Mouse (Mus musculus) spleen, postnatal 14 days (tissue): ENCODE data around the gene Fbln1.

ENCODE experiments used
- DNase-seq, 2 experiments: peaks; one replicate each; pipeline ENCODE4 v3.0.0; 2021 to 2022; ENCODE audit warnings: low spot score in 2 of 2

Gene Fbln1

DNA sequence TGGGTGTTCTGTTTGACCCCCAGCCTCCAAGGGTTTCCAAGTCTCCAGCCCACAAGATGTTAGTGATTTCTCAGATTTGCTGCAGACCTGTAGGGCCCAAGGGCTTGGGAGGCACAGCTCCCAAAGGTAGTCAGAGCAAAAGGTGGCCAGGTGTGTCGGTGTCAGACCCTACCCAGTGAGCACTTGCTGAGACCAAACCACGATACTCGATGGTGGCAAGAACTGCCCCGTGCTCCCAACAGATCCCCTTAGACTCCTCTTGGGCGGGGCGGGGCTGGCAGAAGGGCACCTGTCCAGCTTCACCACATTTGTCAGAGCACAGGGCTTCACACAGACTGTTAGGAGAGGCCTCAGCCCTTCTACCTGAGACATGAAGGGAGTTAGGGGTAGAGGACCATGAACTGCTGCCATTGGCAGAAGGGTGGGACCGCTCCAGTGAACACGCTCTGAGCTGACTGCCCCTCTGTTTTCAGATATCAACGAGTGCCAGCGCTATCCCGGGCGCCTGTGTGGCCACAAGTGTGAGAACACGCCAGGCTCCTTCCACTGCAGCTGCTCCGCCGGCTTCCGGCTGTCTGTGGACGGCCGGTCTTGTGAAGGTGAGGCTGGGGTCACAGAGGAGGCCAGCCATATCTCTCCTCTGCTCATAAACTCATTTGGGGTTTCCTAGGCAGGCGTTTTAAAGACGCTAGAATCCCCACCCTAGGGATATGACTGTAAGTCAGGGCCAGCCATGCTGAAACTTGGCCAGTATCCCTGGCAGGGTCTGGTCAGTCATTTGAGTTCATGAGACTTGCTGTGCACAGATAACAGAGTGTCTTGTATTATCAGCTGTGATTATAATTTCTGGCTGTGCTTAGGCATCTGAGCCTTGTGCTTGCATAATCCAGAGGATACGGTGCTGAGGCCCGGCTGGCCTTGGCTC, 33.3 kb downstream of the Fbln1 start:
- DNase-seq: no peak

DNA sequence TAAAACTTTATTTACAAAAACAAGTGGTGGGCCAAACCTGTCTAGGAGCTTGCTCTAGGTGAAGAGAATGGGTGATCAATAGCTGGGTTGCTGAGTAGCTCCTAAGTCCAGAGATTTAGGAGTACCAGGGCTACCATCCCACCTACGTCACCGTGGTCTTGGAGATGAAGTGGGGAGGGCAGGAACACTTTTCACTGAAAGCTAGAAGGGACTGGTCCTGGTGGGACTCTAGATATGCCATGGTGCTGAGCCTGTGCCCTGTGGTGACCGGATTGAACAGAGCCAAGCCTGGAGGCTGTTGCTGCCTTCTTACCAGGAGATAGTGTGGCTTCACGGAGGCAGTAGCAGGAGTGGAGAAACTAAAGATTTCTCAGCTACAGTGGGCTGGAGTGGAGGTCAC, 34.3 kb downstream of the Fbln1 start:
- no peak for DNase-seq

DNA sequence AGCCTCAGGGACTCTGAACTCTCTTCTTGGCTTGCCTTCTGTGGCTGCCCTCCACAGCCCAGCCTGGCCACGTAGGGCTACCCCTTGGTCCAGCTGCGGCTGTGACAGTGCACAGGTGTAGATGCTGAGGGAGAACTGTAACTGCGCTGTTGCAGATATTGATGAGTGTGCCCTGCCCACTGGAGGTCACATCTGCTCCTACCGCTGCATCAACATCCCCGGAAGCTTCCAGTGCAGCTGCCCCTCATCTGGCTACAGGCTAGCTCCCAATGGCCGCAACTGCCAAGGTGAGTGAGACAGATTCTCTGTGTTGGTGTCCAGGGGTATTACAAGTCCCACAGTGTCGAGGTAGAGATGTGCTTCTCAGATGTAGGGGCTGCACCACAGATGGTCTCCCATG, 36.1 kb downstream of the Fbln1 start:
- DNase-seq: no peak

DNA sequence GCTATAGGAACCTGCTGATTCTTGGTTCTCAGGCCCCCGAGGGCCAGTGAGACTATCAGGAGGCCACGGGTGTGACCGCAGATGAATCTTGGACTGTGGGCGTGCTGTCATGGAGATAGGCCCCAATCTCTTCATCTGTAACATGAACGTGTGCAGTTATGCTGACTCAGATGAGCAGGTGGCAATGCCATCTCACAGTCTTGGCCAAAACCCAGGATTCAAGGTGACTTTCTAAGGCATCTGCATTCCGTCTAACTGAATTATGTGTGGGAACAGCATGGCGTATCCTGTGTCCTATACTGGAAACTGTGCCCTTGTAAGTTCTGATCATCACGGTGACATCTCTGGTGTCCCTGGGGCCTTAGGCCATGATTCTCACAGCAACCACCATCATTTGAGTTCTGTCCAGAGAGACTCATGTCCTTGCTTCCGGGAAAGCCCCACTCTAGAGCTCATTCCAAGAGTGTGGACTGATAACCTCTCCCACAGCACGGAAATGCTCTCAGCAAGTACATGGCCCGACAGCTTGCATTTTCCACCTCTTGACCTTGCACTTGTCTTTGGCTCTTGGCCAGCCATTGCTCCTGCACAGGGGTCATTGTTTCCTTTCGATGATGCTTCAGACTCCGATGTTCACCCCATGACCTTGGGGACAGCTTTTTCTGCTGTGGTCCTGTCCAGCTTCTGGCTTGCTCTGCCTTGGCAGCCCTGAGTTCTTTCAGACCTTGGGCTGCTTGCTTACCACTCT, 38.8 kb downstream of the Fbln1 start:
- DNase-seq: no peak

DNA sequence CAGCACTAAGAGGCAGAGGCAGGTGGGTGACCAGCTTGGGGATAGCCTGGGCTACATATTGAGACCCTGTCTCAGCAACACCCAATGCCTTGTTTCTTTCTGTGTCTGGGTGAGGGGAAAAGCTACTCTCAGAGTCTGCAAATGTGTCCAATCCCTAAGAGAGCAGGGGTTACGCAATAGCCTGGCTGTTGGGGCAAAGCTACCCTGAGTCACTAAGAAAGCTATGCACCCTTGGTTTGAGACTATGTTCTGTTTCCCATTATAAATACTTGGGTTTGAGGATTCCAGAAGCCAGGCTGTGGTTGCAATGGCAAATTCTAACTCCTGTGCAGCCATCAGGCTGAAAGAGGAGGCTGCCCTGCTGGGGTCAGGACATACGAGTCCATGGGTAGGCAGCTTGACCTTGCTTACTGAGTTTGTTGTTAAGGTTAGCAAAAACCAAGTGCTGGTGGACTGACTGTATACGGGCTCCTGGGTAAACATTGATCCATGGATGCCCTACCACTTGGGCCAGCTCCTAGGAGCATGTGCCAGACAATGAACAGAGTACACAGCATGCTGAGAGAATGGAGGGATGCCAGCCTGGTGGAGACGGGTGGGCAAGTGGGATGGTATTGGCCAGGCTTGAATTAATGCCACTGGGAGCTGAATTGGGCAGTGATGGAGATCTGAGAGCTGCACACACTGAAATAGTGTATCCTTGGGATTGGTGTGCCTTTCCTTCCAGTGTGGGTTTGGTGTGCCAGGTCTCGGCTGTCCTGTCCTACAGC, 39.7 kb downstream of the Fbln1 start:
- DNase-seq: no peak

DNA sequence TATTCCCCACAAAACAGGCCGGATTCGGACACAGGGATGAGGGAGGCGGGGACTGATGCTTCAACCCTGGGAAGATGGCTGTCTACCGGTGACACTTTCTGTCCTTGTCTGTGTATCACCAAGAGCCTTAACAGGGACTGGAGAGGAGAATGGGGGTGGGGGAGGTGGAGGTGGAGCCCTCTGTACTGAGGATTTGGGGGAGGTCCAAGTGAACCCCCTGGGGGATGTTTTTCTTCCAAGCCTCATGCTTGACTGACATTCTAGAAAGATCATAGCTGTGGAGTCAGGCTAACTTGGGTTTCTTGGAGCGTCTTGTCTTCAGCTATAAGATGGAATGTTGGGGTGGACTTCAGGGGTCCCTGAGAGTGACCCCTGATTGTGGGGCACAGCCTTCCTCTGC, 40.3 kb downstream of the Fbln1 start:
- DNase-seq: no peak

DNA sequence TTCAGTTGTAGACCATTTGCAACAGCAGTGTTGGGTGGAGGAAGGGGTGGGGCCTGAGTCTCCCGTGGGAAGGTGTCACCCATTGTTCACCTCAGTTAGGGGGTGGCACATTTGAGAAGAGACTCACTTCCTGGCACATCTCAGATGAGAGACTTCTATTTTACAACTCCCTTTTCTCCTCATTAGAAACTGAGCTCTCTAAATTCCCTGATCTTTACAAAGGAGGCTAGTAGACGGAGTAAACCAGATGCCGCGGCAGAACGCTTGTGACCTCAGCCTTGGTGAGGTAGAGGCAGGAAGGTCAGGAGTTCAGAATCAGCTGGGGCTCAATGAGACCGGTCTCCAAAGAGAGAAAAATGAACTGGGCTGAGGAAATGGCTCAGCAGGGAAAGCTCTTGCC, 41.2 kb downstream of the Fbln1 start:
- no peak for DNase-seq

DNA sequence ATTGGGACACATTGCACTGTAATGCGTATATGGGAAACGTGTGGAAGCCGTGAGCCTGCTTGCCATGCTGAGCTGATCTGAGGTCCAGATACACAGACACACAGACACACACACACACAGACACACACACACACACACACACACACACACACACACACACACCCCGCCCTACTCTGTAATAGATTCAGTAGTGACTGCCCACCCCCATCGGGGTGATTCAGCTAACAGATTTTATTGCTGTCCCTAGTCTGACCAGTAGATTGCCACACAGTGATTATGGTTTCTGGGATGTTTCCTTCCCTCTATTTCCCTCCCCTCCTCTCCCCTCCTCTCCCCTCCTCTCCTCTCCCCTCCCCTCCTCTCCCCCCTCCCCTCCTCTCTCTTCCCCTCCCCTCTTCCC, 42.6 kb downstream of the Fbln1 start:
- DNase-seq: no peak

DNA sequence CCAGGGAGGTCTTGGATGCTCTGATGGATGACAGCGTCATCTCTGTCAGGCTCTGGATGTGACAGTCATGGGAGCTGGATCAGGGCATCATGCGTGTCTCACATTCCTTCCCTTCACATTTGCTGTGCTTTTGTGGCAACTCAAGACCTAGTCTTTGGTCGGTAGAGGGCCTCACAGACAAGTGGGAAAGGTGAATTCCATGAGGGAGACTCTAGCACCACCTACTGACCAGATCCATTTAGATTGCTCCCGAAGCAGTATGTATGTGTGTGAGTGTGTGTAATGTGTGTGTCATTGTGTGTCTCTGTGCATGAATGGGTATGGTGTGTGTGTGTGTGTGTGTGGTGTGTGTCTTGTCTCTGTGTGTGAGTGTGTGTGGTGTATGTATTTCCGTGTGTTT, 43.5 kb downstream of the Fbln1 start:
- no peak for DNase-seq

DNA sequence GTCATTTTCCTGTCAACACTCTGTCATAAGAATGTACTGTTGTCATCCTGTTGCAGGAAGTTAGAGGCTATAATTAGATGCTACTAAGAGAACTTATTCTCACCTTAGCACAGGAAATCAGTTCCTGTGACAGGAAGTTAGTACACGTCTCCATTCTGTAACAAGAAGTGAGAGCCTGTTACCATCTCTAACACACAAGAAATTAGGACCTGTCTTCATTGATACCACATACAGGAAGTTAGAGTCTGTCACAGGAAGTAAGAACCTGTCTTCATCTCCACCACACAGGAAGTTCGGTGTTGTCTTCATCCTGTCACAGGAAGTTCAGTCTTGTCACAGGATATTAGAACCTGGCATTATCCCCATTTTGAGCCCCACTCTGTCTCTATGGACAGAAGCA, 44.7 kb downstream of the Fbln1 start:
- DNase-seq: no peak

DNA sequence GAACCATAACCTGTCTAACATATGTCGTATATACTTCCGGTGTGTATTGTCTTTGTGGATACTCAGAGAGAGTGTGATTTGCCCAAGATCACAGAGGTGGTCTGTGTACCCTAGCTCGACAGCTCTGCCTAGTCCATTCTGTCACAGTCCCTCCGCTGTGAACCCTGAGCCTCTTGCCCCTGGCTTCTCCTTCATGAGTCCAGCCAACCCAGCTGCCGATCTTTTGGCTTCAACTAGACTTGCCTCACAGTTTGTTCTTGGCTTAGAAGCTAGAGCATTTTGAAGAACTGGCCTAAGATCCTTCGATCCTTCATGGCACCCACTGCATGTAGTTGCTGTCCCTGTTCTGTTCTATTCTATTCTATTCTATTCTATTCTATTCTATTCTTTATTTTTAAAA, 46.7 kb downstream of the Fbln1 start:
- no peak for DNase-seq

DNA sequence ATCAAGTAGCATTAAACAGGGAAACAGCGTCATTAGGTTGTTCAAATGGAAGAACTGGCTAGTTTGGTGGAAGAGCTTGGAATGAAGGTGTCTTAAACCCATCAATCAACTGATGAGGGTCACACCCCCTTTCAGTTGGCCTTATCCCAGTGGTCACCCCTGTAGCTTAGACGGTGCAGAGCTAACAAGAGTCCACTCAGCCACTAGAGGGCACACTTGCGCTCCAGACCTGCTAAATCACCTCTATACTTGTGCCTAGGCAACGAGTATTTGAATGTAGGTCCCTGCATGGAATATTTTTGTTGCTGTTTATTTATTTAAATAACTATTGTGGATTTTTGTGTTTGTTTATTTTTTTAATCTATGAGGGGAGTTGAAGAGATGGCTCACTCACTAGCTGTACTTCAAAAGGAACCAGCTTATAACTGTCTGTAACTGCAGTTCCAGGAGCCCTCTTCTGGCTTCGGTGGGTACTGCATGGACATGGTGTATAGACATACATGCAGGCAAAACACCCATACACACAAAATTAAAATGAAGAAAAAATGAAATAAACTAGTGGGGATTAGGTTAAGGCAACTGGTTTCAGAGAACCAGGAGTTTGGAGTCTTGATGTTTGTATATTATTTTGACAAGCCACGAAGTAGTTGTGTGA, 52.2 kb downstream of the Fbln1 start:
- DNase-seq: peak in 1 of 2 experiments; percentile 50

DNA sequence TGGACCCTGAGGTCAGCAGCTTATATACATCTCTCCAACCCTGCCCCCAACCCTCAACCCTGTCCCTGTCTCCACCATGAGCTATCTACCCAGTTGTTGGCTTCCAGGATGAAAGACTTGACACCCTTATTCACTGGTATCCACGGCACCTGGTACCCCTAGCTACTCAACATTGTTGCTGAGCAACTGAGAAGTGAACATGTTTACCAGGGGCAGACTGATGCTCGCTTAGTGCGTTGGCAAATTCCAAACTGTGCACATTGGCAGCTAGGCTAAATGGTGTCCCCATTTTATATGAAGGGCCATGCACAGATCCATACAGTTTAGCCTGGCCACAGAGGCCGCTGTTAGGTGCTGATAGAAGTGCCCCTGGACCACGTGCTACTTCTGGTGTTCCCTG, 57.1 kb downstream of the Fbln1 start:
- no peak for DNase-seq

DNA sequence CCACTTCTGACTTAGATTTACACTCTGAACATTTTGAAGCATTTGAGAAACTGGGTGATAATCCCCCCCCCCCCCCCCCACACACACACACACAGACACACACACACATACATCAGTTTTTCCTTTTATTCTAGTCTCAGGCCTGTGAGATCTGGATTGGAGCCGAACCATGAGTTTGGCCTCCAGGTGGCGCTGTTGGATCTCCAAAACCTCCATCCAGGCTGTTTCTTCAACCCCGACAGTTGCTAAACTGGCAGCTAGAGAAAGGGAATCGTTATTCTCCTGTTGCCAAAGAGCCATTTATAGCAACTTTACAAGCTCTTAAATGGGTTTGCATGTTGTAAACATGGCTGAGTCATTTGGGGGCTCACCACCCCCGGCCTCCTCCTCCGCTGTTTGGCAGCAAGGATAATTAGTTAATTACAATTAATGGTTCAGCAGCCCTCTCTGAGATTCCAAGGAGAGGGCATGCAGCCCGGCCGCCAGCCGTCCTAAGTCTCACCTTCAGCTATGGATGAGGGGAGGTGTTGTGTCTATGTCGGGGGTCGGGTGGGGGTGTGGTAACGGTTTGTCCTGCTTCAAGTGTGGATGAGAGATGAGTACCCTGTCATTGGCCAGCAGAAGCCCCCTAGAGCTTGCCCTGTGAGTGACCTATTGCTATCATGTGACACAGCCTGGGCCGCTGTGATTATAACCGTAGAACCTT, 61.1 kb downstream of the Fbln1 start:
- DNase-seq: peak in 1 of 2 experiments; percentile 51

DNA sequence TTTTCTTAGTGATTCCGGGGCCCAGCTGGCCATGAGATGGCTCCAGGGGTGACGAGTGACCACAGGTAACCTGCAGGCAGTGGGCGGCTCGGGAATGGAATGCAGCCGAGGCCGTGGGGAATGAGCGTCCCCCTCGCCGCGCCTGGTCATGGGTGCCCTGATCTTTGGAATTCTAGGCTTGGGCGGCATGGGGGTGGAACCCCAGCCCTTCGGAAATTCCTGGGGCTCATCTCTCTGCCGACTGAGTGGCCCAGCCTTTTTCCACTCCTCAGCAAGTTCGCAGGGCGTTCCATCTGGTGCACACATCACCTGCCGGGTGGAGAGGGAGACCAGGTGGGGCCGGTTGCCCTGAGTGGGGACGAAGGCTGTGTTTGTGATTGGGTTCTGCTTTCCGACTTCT, 62.1 kb downstream of the Fbln1 start:
- no peak for DNase-seq

DNA sequence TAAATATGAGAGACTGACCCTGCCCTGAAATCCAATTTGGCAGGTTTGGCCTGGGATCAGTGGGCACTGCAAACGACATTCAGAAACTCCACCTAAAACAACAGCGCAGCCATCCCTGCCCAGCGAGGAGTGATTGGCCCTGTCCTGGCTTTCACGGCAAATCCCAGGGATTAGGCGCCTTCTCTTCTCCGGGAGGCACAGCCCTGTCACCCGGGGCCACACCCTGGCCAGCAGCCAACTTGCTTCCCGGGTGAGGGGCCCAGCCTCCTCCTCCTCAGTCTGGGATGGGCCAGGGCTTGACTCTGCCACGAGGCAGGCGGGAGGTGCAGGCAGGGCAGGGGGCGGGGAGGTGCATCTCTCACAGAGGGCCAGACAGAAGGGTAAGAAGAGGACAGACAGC, 67.2 kb downstream of the Fbln1 start:
- DNase-seq: no peak

DNA sequence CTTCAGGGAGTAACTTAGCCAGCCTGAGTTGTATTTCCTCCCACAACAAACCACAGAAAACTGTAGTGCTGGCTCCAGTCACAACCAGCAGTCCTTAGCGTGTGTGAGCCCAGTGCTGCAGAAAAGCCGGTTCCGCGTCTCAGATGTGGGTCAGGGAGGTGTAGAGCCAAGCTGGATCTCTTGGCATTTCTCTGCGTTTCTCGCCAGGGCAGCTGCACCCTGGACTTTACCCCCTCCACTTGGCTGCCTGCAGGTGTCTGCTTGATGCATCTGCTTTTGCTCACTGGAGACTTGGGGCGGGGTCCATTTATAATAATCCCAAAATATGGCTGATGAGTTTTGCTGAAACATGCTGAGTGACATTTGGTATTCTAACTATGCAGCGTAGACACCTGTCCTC, 71.5 kb downstream of the Fbln1 start:
- DNase-seq: no peak

DNA sequence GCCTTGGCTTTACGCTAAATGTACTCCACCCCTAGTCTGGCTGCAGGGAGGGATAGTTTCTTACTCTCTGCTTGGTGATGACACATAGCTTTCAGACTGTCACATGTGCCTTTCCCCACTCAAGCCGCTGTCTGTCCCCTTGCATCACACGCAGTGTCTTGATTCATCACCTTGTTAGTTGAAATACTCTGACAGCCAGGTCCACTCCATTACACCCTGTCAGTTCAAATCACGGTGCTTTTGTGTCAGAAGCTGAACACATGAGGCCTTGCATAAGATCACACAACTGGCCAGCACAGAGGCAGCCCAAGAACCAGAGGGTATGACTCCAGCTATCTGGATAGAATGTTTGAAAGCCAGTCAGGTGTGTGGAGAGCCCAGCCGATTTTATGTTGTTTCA, 73.2 kb downstream of the Fbln1 start:
- DNase-seq: no peak

DNA sequence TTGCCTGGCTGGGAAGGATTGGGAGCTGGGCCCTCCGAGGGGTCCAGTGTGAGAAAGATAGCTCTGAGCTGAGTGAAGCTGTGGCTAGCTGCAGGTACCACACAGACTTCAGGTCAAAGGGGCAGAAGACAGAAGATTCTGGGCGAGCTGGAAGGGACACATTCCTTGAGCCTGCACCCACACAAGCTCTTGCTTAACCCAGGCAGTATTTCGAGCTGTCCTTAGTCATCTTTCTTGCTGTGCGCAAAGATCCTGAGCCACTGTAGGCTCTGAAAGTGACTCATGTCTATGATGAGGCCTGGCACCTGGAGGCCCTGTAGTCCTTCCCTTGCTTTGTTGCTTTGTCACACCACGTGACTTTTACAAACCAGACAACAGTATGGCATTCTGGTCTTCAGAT, 76.3 kb downstream of the Fbln1 start:
- DNase-seq: no peak

DNA sequence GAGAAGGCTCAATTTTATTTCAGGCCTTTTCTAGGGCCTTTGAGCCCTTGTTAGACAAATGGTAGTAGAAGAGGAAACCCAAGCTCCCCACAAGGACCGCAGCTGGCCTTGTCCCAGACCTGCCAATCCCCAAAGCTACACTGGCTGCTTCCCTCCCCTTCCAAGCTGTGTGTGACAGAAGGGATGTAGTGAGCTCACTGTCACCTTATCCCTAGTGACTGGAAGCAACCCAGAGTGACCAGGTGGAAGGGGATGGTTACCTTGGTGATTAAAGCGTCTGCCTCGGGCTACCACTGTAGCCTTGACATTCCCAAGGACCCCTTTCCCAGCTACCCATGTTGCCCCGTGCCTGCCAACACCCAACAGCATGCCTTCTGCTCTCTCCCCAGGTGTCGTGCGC, 78.9 kb downstream of the Fbln1 start:
- DNase-seq: no peak

DNA sequence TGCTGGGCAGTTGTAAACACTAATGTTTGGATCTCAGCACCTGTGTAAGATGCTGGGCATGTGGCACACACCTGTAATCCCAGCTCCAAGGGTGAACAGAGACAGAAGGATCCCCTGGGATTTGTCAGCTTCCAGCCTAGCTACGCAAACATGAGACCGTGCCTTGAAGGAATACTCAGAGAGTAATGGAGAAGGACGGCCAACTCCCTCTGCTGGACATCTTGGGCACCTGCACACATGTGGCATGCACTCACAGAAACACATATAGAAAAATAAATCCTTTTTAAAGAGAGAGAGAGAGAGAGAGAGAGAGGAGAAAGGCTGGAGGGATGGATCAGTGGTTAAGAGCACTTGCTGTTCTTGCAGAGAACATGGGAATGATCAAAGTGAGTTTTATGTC, 88.9 kb downstream of the Fbln1 start:
- no peak for DNase-seq
